In genomic region chr6:127541617-127542374, GRCm38 (mm10) we compare ENCODE assay signal across 8 mouse cellular contexts. TPM values are rescaled to one million over a fixed set of nuclear protein-coding genes. Genes with fewer than 3 reads are reported as not detected.
DNase-seq lines count a peak whose midpoint lies in the region.

No protein-coding gene starts in this region.

- peak; percentile 48 to 86 for DNase-seq in adrenal gland, adult (ENCODE audit: inconsistent age in 2 of 2, low spot score in 1 of 2)
- no peak for DNase-seq in adrenal gland, postnatal 4 days (ENCODE audit: low spot score in 2 of 2)
- peak; percentile 78 for DNase-seq in adipocyte (ENCODE audit: low spot score)
- peak; percentile 67 for DNase-seq in embryo, embryonic 11.5 days (ENCODE audit: low read depth, low spot score)
- peak; percentile 73 to 79 for DNase-seq in heart, postnatal 10 days
- peak; percentile 63 to 67 for DNase-seq in kidney, postnatal 36 days
- peak; percentile 70 for DNase-seq in lung, postnatal 14 days
- peak; percentile 80 to 83 for DNase-seq in right cerebral cortex, postnatal 10 days (ENCODE audit: low spot score in 2 of 2)

- intact Hi-C loops in heart, postnatal 10 days (cut with DNase I), result loop anchor here (1.0 to 5.0 kb wide), 2 partner anchors 40 to 81 kb away; no protein-coding TSS in a partner anchor

RNA-seq across cellular contexts. Expression of gene Cracr2a, which starts 19.3 kb away (rescaled TPM):
- 1 to 10 TPM; 3.9 to 4.3 TPM for total RNA-seq in adrenal gland, postnatal 4 days (2021)
- total RNA-seq in heart, postnatal 10 days (2021), result 1 to 10 TPM; 1.4 to 1.9 TPM

Comparison
In these comparisons a context has a peak if more than half of its experiments do, and no peak if none do; other contexts are left out.
1. DNase-seq: peak in adrenal gland, adult (2 of 2), adipocyte (single experiment), embryo, embryonic 11.5 days (single experiment), heart, postnatal 10 days (2 of 2), kidney, postnatal 36 days (2 of 2), lung, postnatal 14 days (single experiment) and right cerebral cortex, postnatal 10 days (2 of 2); none in adrenal gland, postnatal 4 days (0 of 2).